Mouse (Mus musculus) 3T3-L1 (cell line): ENCODE data around the gene Gstp3.
"Not testable (repeated sequence)": the region's sequence is repeated elsewhere in the genome, so short reads cannot be mapped to it uniquely, and the experiment has no call there.

Experiments used
- DNase-seq: peaks from one replicate; pipeline ENCODE4 v3.0.0-alpha.2; 2015; ENCODE audit warnings: low read depth, low spot score

The Gstp3 gene

DNA sequence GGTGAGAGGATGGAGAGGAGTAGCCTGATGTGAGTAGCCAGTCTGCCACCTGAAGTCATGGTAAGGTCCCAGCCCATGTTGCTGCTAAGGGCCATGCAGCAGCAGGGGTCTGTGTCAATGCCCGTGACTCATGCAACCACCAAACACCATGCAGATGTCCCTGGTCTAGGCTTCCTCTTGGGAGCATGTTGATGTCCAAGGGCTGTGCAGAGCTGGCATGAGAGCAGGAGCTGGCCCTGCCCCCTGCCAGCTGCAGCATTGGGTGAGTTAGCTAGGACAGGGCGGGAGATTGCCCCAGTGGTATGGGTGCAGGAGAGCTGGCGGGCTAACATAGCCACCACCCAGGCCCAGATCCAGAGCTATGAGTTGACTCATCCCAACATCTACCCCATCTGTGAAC lies 31.1 kb upstream of the Gstp3 start:
- DNase-seq: peak; percentile 60

DNA sequence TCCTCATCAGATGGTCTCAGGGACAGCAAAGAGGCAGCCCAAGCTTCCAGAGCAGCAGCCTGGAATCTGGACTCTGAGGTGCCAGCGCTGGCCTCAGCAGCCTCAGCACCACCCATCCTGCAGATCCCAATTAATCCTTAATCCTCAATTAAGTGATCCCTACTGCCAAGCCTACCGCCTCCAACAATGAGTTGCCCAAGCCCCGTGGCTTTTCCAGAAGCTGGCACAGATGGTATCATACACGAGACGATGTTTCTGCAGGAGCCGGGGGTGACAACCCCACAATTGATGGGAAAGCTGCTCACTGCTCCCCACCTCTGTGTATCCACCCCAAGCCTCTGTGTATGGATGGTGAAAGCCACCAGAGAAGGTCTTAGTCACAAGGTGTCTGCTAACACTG lies 29.8 kb upstream of the Gstp3 start:
- no peak for DNase-seq

DNA sequence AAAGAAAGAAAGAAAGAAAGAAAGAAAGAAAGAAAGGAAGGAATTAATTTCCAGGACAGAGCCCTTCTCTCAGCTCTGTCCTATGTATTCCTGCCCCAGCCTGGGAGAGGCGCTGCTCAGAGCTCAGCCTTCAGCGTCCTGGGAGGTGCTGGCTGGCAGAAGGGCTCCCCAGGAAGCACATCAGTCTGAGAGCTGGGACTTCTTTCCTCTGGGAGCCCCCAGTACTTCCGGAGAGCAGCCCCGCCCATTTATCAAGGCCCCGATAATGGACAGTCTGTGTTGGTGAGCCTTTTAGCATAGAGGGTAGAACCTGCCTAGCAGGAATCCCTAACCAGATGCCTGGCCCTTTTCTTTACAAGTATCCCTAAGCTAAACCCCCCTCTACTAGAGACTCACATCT lies 28.8 kb upstream of the Gstp3 start:
- no peak for DNase-seq

DNA sequence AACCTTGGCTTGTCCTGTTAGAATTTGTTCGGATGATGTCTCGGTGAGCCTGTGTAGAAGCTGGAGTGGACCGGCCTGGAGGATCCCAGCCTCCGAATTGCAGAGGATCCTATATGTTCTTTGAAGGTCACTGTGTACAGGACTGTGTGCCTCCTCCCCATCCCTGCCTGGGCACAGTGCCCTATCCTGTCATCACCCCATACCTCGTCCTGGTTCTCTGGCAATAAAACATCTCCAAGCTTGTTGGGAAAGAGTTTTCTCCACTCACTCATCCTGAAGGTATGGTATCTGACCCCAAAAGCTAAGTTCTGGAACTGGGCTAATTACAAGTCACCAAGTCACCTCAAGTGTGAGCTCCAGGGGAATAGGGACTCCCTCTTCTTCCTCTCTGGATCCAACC lies 27.7 kb upstream of the Gstp3 start:
- peak; percentile 97 for DNase-seq

GRCm38 (mm10) chr19:4086156-4086555 lies 26.8 kb upstream of the Gstp3 start:
- DNase-seq: no peak

DNA sequence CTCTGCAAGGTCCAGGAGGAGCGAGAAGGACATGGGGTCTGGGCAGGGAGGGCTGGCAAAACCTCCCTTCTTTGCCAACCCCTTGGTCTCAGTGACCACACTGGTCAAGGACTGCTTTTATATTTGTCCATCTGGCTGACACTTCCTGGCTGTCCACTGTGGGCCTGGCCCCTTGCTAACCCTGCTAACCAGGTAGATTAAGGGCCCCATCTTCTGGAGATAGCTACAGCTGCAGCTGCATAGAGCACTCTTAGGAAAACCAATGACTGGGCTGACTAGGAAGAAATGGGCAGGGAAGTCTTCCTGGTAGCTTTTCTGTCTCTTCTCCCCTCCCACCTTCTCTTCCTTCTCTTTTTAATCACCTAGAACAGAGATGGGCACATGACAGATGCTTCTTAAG lies 25.6 kb upstream of the Gstp3 start:
- DNase-seq: peak; percentile 60

- no peak for DNase-seq
Observed at GRCm38 (mm10) chr19:4083826-4084225, 24.5 kb upstream of the Gstp3 start.

GRCm38 (mm10) chr19:4083316-4083715 lies 23.9 kb upstream of the Gstp3 start:
- no peak for DNase-seq

GRCm38 (mm10) chr19:4082219-4082965 lies 23.0 kb upstream of the Gstp3 start:
- DNase-seq: no peak

DNA sequence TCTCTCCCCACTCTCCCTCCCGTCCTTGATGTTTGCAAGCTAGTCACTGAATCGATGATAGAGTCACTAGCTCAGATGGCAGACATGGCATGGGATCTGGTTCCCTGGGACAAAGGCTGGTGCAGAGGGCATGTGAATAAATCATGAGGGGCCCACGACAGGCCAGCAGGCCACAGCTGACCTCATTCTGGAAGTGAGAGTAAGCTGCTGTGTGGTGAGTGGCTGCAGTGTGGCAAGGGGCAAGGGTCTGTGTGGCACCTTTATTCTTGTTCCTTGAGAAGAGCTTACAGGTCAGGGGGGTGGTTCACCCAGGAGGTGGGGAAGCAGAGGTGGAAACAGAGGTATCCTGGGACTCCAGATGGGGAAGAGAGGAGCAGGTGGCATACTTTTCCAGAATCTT lies 22.0 kb upstream of the Gstp3 start, which contains the start of gene Cabp2:
Cabp2 (plus strand) TSS at position 185 of the 400 bp plus-strand sequence.
- no peak for DNase-seq

- no peak for DNase-seq
Observed at GRCm38 (mm10) chr19:4080511-4081009, 21.2 kb upstream of the Gstp3 start.

DNA sequence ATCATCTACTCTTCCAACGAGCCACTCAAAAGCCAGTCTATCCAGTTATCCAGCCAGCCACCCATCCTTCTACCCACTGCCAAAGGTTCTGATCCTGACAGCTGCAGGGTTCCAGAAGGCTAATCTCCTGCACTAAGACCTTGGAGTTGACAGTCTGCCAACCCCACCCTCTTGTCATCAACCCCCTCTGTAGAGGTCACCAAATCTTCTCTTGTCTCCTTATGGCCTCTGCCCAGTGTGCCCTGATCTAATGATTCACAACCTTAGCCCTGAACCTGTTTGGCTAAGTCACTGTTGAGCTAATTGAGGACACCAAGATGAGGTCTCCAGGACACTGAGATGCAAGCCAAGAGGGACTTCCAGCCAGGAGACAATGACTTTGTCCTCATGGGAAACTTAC lies 20.2 kb upstream of the Gstp3 start:
- DNase-seq: no peak

- DNase-seq: no peak
Observed at GRCm38 (mm10) chr19:4075531-4075930, 16.2 kb upstream of the Gstp3 start.

- no peak for DNase-seq
Observed at GRCm38 (mm10) chr19:4072706-4073424, 13.5 kb upstream of the Gstp3 start.

DNA sequence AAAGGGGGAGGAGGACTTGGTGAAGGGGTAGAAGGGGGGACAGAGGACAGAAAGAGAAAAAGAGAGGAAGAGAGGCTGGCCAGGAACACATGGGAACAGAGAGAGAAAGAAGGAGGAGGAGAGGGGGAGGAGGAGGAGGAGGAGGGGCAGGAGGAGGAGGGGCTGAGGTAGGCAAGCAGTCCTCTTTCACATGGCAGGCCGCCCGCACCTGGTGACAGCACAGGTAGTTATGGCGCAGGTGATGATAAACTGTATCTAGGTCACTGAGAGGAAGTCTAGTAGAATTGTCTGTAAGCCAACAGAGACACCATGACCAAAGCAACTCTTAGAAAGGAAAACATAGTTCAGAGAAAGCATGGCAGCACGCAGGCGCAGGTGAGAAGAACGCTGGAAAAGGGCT lies 12.0 kb upstream of the Gstp3 start:
- no peak for DNase-seq

DNA sequence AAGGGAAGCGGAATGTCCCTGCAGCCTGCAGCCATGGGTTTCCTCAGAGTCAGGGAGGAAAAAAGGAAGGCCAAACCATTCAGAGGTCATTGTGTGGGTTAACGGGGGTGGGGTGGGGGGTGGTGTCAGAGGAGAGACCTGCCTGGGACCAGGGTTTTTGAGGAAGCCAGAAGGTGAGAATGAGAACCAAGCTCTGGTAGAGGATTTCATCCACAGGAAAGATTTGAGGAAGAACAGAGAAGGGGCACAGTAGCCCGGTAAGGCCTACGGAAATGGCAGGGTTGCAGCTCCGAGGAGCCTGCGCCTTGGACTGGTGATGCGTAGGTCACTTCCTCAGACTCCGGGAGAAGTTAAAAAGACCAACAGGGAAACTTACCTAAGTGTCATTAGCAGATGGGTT lies 11.4 kb upstream of the Gstp3 start:
- no peak for DNase-seq

DNA sequence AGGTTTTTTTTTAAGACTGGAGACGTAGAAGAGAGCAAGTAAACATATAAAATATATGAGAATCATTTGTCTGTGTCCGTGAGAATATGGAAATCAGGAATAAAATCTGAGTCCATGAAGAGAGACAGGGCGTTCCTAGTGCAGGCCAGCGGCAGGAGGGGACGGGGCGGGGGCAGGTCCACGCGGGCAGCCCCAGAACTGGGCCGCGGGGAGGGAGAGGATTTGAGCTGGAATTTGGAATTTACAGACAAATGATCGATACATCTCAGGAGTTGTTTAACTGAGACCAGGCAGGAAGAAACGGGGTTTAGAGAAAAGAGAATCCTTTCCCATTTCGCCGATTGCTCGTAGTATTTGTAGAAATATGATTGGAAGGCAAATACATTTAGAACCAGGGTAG lies 10.9 kb upstream of the Gstp3 start:
- DNase-seq: no peak

- no peak for DNase-seq
Observed at GRCm38 (mm10) chr19:4068717-4069410, 9.5 kb upstream of the Gstp3 start.

GRCm38 (mm10) chr19:4068242-4068641 lies 8.9 kb upstream of the Gstp3 start:
- not testable (repeated sequence) for DNase-seq

DNA sequence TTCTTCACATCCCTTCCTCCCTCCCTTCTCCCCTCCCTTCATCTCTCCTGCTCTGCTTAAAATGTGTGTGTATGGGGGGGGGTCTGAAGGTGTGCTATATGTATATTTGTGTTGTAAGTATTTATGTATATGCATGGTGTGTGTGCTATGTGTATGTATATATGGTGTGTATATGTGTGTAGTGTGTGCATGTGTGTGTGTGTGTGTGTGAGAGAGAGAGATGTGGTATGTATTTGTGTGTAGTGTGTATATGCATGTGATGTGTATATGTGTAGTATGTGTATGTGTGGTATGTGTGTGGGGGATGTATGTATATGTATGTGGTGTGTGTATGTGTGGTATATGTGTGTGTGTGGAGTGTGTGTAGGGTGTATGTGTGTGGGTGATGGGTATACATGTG lies 7.5 kb upstream of the Gstp3 start:
- DNase-seq: no peak

GRCm38 (mm10) chr19:4066280-4066679 lies 6.9 kb upstream of the Gstp3 start:
- DNase-seq: no peak

GRCm38 (mm10) chr19:4064501-4064900 lies 5.1 kb upstream of the Gstp3 start:
- not testable (repeated sequence) for DNase-seq
